Mouse (Mus musculus) ES-E14 (cell line): ENCODE data around the gene Upf1. TPM values are rescaled to one million over a fixed set of nuclear protein-coding genes. Genes with fewer than 3 reads are reported as not detected.

Experiments used
- DNase-seq: peaks from one replicate; pipeline ENCODE4 v3.0.0-alpha.2; 2013; ENCODE audit warnings: low read depth, low spot score
- H3K27ac ChIP-seq: 2 replicates; pipeline ENCODE4 v1.5.1; 2012; ENCODE audit warnings: low read depth, mild to moderate bottlenecking, low read length, moderate library complexity, mixed read lengths; ENCODE audit not compliant: poor library complexity, insufficient read depth, severe bottlenecking
- H3K36me3 ChIP-seq: 2 replicates; pipeline ENCODE4 v1.6.1; 2012; ENCODE audit warnings: mild to moderate bottlenecking, low read length, moderate library complexity, mixed read lengths; ENCODE audit not compliant: control insufficient read depth, poor library complexity, insufficient read depth, severe bottlenecking
- H3K4me1 ChIP-seq, 2 experiments: fragments of 150-350 bp in 1 of 2; sonication (generic) in 1 of 2; 2 replicates each; pipeline ENCODE4 v1.6.1; 2012; ENCODE audit warnings: low read length in 2 of 2, mild to moderate bottlenecking in 1 of 2, mixed read lengths in 1 of 2; ENCODE audit not compliant: control insufficient read depth in 2 of 2, insufficient read depth in 2 of 2, poor library complexity in 1 of 2
- H3K4me3 ChIP-seq, 2 experiments: fragments of 150-350 bp in 1 of 2; sonication (generic) in 1 of 2; 2 replicates each; pipeline ENCODE4 v1.5.1; 2012; ENCODE audit warnings: low read length in 2 of 2, low read depth in 1 of 2, mild to moderate bottlenecking in 1 of 2, mixed read lengths in 1 of 2; ENCODE audit not compliant: insufficient read depth in 1 of 2, poor library complexity in 1 of 2, severe bottlenecking in 1 of 2
- H3K9ac ChIP-seq: 2 replicates; pipeline ENCODE4 v1.6.1; 2012; ENCODE audit warnings: low read depth, mild to moderate bottlenecking, low read length, mixed read lengths; ENCODE audit not compliant: poor library complexity, insufficient read depth, severe bottlenecking
- H3K9me3 ChIP-seq: fragments of 150-350 bp; sonication (generic); 2 replicates; pipeline ENCODE4 v1.6.1; 2012; ENCODE audit warnings: low read depth, mild to moderate bottlenecking, low read length; ENCODE audit not compliant: control insufficient read depth, insufficient read depth
- CHD2 ChIP-seq: IDR thresholded peaks from 2 replicates; pipeline ENCODE4 v1.6.1; 2014; ENCODE audit warnings: mild to moderate bottlenecking, low read depth, low read length, inconsistent platforms
- HCFC1 ChIP-seq: IDR thresholded peaks from 2 replicates; pipeline ENCODE4 v1.6.1; 2012; ENCODE audit warnings: low read length, inconsistent platforms, borderline replicate concordance; ENCODE audit not compliant: insufficient read depth
- MAFK ChIP-seq: IDR thresholded peaks from 2 replicates; pipeline ENCODE4 v1.6.1; 2014; ENCODE audit warnings: mild to moderate bottlenecking, low read depth, low read length, inconsistent platforms; ENCODE audit not compliant: insufficient read depth
- ZC3H11A ChIP-seq: IDR thresholded peaks from 2 replicates; pipeline ENCODE4 v1.6.1; 2012; ENCODE audit warnings: low read depth, mild to moderate bottlenecking, inconsistent platforms, low read length, borderline replicate concordance
- ZNF384 ChIP-seq: IDR thresholded peaks from 2 replicates; pipeline ENCODE4 v1.6.1; 2012; ENCODE audit warnings: low read depth, low read length, inconsistent platforms
- in situ Hi-C, 2 experiments: fragments of 600-800 bp; cut with MboI; formaldehyde crosslinking; loops; one replicate each; pipeline ENCODE4 v1.15.1; 2025; ENCODE audit warnings: low sequenced_read_pairs in 2 of 2, inconsistent platforms in 1 of 2; ENCODE audit not compliant: unreplicated experiment in 2 of 2
- total RNA-seq: library from RNA; depleted of rRNA; stranded (reverse); fragments of 300-350 nt; gene quantifications from 2 replicates; pipeline ENCODE4 v1.2.3, GENCODE M21; 2012

Upf1 gene
- total RNA-seq, 1 experiment, result 54.7 TPM

DNA sequence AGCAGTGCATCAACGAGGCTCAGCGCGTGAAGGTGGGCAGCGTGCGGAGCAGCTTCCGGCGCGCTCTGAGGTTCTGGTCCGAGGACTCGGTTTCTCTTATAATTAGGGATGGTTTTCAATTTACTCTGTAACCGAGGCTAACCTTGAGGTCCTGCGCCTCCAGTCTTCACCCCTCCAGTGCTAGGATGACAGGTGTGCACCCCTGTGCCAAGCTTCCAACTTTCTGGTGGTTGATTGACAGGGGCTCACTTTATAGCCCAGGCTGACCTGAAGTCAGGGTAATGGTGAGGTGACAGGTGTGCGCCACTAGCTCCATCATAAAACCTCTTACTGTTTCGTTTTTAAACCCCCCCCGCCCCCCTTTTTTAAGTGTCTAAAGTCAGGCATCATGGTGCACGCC is 50.2 kb downstream of the Upf1 start:
- DNase-seq, result no peak
- Histone ChIP-seq H3K9me3 (no peaks in the 10 kb centered on the region), H3K9ac (peak overlapping the region; percentile 84), H3K4me1 (no peaks in the 10 kb centered on the region), H3K27ac (no peak overlapping the region), H3K4me3 (peak overlapping the region; percentile 86 to 97), H3K36me3 (peaks cover 29% of the 10 kb centered on the region; the same call in 1 of the 2 replicates)
- in situ Hi-C loops, result no loop called here
- no peak for TF ChIP-seq ZC3H11A
- TF ChIP-seq MAFK, result no peak
- no peak for TF ChIP-seq CHD2
- TF ChIP-seq HCFC1, result no peak
- no peak for TF ChIP-seq ZNF384

DNA sequence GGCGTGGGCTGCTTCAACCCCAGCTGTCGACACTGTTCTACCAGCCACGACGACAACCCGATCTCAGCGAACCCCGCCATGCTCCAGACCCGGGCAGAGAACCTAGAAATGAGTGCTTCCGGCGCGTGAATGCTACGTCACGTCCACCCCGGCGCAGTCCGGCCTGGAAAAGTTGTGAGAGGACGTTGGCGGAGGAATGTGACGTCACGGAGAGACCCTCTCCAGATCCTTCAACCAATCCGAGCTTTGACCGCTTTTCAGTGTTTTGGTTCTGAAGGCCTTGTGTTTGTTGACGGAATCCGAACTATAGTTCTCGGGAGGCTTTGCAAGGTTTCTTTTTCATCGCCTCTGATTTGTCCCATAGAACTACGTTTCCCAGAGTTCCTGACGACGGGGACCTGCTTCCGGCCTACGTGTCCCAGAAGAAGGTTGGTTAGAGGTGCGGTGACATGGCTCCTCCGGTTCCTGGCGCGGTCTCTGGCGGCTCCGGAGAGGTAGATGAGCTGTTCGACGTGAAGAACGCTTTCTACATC is 50.7 kb downstream of the Upf1 start, which contains the start of the genes Ddx49 and Cope:
Gene Ddx49, minus strand, starts transcription at position 132 of the 533 bp plus-strand sequence.
Gene Cope, plus strand, starts transcription at position 161 of the 533 bp plus-strand sequence.
- in situ Hi-C loops, result no loop called here
- Histone ChIP-seq H3K9ac (peak within 1 kb of the TSS; percentile 84), H3K27ac (no peak within 1 kb of the TSS), H3K9me3 (no peaks in the 10 kb centered on the region), H3K4me1 (no peaks in the 10 kb centered on the region), H3K4me3 (peak within 1 kb of the TSS; percentile 86 to 97), H3K36me3 (peaks cover 28% of the 10 kb centered on the region)
- no peak for TF ChIP-seq MAFK
- TF ChIP-seq ZC3H11A, result peak; percentile 35; the same call in 1 of the 2 replicates
- TF ChIP-seq ZNF384, result no peak
- peak; percentile 36; the same call in 1 of the 2 replicates for TF ChIP-seq CHD2
- TF ChIP-seq HCFC1, result peak; percentile 94
- DNase-seq, result peak; percentile 93

GRCm38 (mm10) chr8:70300881-70301280 is 52.2 kb downstream of the Upf1 start:
- no peak for DNase-seq
- H3K4me3 ChIP-seq, result no peak overlapping the region
- peaks cover 36% of the 10 kb centered on the region for H3K36me3 ChIP-seq
- TF ChIP-seq MAFK (no peak), CHD2 (no peak), ZC3H11A (no peak), ZNF384 (no peak), HCFC1 (no peak)
- H3K27ac ChIP-seq, result no peak overlapping the region
- H3K4me1 ChIP-seq, result no peaks in the 10 kb centered on the region
- no peaks in the 10 kb centered on the region for H3K9me3 ChIP-seq
- no peak overlapping the region for H3K9ac ChIP-seq
- in situ Hi-C loops, result no loop called here

DNA sequence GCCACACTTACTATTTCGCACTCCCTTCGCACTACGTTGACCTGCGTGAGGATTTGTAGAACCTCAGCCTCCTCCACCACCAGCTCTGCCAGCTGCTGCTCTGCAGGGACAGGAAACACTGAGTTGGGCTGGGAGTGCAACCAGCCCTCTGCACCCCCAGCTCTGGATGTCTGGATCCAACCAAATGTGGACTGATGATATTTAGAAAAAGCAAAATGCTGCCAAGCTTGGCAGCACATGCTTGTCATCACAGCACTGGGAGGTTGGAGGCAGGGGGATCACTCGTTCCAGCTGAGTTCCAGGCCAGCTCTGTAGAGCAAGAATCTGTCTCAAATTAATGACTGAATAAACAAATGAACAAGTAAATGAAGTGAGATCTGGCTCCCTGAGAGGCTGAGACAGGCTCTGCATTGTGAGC is 59.1 kb downstream of the Upf1 start:
- Histone ChIP-seq H3K4me1 (peaks cover 0 to 4% of the 10 kb centered on the region in 2 experiments; a peak in 3 of 4 replicates), H3K27ac (no peak overlapping the region), H3K36me3 (peaks cover 76% of the 10 kb centered on the region), H3K4me3 (no peak overlapping the region), H3K9ac (no peak overlapping the region), H3K9me3 (no peaks in the 10 kb centered on the region)
- TF ChIP-seq CHD2, result no peak
- TF ChIP-seq ZC3H11A, result no peak
- TF ChIP-seq HCFC1, result no peak
- no peak for TF ChIP-seq MAFK
- no peak for TF ChIP-seq ZNF384
- no peak for DNase-seq
- in situ Hi-C loops, result no loop called here

DNA sequence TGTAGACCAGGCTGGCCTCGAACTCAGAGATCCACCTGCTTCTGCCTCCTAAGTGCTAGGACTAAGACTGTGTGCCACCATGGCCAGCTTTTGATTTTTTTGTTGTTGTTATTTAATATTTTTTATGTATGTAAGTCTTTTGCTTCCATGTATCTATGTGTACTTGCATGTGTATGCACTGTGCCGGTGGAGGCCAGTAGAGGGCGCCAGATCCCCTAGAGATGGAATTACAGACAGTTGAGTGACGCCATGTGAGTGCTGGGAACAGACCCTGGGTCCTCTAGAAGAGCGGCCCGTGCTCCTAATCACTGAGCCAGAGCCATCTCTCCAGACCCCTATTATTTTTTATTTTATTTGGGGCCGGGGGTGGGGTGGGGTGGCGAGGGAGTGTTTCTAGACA is 66.3 kb downstream of the Upf1 start:
- no peak overlapping the region for H3K9ac ChIP-seq
- H3K4me3 ChIP-seq, result no peak overlapping the region
- peak; percentile 59 for DNase-seq
- peaks cover 0 to 11% of the 10 kb centered on the region in 2 experiments; a peak in 2 of 4 replicates for H3K4me1 ChIP-seq
- TF ChIP-seq ZNF384, result no peak
- no peak for TF ChIP-seq CHD2
- no peak; the same call in 1 of the 2 replicates for TF ChIP-seq HCFC1
- no peak for TF ChIP-seq ZC3H11A
- no peak for TF ChIP-seq MAFK
- in situ Hi-C loops, result no loop called here
- no peak overlapping the region for H3K27ac ChIP-seq
- H3K36me3 ChIP-seq, result peaks cover 42% of the 10 kb centered on the region; the same call in 1 of the 2 replicates
- H3K9me3 ChIP-seq, result no peaks in the 10 kb centered on the region
